Mouse (Mus musculus): ENCODE measurements around the gene Abca4. TPM values are rescaled to one million over a fixed set of nuclear protein-coding genes. Genes with fewer than 3 reads are reported as not detected.
"Not testable (repeated sequence)": the region's sequence is repeated elsewhere in the genome, so short reads cannot be mapped to it uniquely, and the experiment has no call there.

The Abca4 gene
- polyA plus RNA-seq, 1 experiment = 3.7 TPM

DNA sequence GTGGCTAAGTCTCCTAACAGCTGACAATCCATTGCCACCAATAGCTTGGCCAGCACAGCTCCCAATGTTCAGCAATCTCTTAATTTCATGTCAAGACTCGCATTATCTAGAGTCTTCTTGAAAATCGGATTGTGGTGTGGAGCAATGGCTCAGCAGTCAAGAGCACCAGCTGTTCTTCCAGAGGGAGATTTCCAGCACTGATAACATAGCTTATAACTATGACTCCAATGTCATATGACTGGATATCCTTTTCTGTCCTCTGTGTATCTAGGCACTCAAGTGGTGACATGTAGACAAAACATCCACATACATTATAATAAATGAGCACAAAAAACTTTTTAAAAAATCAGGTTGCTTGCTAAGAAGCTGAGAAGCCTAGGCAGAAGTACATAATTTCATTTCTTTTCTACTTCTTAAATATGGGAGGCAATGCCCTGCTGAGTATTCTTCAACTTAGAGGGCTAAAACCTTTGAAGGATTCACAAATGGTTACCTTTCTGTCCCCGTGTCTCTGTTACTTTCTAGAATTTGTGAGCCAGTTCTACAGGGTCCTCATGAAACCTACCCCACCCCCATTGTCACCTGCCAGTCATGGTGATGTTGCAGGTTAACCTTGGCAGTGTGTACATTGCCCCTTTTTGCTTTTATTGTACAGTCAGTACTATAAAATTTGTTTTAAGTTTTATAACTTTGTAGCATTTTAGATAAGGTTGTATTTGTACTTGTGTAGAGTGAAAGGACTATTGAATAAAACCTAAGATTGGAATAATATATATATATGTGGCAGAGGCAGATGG lies 177.2 kb downstream of the Abca4 start:
- H3K27ac ChIP-seq (ENCODE audit: insufficient read depth, low read length) = no peak overlapping the region
- H3K4me3 ChIP-seq (ENCODE audit: insufficient read depth, low read length) = no peak overlapping the region
- TF ChIP-seq CTCF (IDR thresholded peaks at IDR 0.05; ENCODE audit: extremely low read depth, insufficient read depth, low read length) (no peak), POLR2A (IDR thresholded peaks at IDR 0.05; ENCODE audit: extremely low read depth, insufficient read depth, low read length) (no peak)
- no peaks in the 10 kb centered on the region for H3K4me1 ChIP-seq (ENCODE audit: control insufficient read depth, insufficient read depth, low read length)

DNA sequence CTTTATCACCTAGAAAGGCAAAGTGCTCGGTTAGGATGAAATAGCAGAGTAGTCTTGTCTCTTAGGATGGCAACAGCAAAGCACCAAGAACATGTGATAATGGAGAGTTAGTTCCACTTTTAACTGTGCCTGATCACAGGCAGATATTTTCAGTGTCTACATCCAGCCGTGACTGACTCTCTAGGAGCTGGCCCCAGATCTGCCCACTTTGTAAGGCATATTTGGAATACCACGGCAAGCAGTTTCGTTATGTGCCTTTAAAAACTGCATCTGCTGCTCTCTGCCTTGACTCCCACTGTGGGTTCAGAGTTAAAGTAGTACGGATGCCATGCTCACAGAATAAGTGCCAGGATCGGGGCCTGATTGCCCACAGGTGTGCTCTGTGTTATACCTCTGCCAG lies 182.7 kb downstream of the Abca4 start:
- not testable (repeated sequence) for H3K4me1 ChIP-seq (ENCODE audit: control insufficient read depth, insufficient read depth, low read length); H3K4me3 ChIP-seq (ENCODE audit: insufficient read depth, low read length); H3K27ac ChIP-seq (ENCODE audit: insufficient read depth, low read length)

Other genes starting within 250 kb of the Abca4 start
- 22.6 and 23.3 TPM in 2 replicates for gene Abcd3, start 229.1 kb upstream of the Abca4 start, polyA plus RNA-seq (2012; rRNA removed)
- gene Arhgap29, start 91.9 kb upstream of the Abca4 start, polyA plus RNA-seq (2012; rRNA removed) = 16.1 and 16.8 TPM in 2 replicates
- 46.6 and 49.5 TPM in 2 replicates for gene Gclm, start 201.1 kb downstream of the Abca4 start, polyA plus RNA-seq (2012; rRNA removed)
- 17.0 and 17.6 TPM in 2 replicates for gene Dnttip2, start 229.9 kb downstream of the Abca4 start, polyA plus RNA-seq (2012; rRNA removed)
- 15.8 and 17.0 TPM in 2 replicates for gene Bcar3, start 249.7 kb downstream of the Abca4 start, polyA plus RNA-seq (2012; rRNA removed)